Mouse (Mus musculus): ENCODE data around the gene Psmc3ip.

Psmc3ip gene

DNA sequence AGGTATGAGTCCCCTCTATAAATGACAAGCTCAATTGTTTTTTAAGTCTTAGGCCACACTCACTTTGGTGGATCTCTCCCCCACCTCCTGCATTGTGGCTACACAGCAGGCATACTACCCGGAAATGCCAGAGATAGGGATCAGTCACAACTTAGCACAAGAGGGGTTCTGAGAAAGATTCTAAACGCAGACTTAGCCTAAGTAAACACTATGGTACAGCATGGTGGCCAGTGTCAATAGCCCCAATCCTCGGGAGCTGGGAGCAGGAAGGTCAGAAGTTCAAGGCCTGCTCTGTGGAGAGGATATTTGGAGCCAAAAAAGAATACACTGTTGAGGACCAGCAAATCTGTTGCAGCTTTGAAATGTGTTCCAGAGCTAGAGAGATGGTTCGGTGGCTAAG is 22.9 kb upstream of the Psmc3ip start:
- no peak for DNase-seq

DNA sequence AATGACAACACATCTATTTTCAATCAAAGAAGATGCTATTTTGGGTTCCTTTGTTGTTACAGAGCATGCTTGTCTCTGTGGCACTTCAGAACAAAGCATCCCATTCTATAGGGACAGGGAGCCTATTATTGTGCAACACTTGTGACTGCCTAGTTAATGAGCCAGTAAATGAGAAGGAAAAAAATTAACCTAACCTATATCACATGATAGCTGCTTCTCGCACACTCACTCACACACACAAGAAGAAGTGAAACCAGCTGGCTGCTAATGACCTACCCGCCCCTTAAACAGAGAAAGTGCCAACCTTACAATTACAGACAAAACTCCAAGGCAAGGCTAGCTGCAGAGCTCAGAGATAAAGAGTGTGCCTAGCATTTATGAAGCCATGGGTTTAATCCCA is 20.3 kb upstream of the Psmc3ip start:
- no peak for DNase-seq

- DNase-seq = no peak
Observed at GRCm38 (mm10) chr11:101112186-101112585, 16.9 kb upstream of the Psmc3ip start.

- no peak for DNase-seq
Observed at GRCm38 (mm10) chr11:101111178-101111577, 15.9 kb upstream of the Psmc3ip start.

DNA sequence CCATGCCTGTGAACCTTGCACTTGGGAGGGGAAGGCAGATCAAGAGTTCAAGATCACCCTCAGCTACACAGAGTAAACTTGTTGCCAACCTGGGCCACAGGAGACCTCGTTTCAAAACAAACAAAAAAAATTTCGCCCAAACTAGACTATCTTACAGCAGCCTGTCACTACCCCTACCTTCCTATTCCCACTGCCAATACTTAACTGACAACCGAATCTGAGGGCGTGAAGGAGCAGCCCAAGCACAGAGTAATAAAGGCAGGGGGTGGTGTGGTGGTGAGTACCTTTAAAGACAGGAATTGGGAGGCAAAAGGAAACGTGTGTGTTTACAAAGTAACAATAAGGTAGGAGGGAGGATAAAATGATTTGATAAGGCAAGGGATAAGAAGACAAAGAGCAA is 15.5 kb upstream of the Psmc3ip start:
- DNase-seq = no peak

GRCm38 (mm10) chr11:101109351-101109750 is 14.1 kb upstream of the Psmc3ip start:
- DNase-seq = no peak

DNA sequence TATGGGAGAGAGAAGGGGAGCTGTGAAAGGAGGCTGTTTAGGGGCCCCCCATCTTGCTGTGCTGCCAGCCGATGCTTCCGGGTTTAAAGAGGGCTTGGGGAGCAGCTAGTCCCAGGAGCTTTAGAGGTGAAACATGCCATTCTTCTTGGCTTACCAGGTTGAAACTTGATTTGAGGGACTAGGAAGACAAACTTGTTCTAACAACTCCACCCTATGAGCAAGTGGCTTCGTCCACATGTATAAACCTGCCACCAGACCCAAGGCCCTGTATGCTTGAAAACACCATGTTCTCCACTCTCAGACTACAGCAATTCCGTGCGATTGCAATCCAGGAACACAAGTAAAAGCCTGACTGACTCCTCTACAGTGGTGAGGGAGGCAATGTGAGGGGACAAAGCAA is 7.8 kb upstream of the Psmc3ip start:
- no peak for DNase-seq

DNA sequence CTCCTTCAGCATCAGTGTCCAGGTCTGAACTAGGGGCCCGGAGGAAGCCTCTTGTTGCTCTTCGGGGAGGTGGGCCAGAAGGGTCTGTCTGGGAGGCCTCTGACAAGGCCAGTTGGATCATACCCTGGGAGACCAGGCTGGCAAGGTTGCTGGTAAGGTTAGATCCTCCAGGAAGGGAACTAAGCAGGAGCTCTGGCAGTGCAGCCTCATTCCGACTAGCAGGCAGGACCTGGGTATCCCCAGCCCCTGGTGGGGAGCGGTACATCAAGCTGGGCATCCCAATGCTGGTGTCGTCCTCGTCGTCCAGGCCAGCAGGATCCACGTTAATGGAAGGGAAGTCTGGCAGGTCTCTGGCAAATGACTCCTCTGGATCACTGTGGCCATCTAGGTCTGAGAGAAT is 3.0 kb upstream of the Psmc3ip start:
- no peak for DNase-seq

DNA sequence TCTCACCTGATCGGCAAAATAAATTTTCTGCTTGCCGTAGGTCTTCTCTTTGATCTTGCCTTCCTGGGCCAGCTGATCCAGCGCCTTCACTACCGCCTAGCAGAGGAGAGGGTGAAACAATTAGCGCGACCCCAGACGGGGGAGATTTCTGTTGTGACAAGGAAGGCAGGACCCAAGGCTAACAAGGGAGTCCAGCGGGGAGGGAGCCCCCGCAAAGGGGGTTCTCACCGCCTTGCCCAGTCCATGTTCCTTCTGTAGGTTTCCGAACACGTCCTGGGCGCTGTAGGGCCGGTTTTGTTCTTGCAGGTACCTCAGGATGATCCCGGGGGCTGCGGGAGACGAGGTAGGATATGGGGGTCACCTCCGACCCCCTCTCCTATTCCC is 314 bp downstream of the Psmc3ip start:
- no peak for DNase-seq

GRCm38 (mm10) chr11:101089931-101090330 is 5.3 kb downstream of the Psmc3ip start:
- no peak for DNase-seq

GRCm38 (mm10) chr11:101087682-101088055 is 7.6 kb downstream of the Psmc3ip start:
- DNase-seq = no peak

DNA sequence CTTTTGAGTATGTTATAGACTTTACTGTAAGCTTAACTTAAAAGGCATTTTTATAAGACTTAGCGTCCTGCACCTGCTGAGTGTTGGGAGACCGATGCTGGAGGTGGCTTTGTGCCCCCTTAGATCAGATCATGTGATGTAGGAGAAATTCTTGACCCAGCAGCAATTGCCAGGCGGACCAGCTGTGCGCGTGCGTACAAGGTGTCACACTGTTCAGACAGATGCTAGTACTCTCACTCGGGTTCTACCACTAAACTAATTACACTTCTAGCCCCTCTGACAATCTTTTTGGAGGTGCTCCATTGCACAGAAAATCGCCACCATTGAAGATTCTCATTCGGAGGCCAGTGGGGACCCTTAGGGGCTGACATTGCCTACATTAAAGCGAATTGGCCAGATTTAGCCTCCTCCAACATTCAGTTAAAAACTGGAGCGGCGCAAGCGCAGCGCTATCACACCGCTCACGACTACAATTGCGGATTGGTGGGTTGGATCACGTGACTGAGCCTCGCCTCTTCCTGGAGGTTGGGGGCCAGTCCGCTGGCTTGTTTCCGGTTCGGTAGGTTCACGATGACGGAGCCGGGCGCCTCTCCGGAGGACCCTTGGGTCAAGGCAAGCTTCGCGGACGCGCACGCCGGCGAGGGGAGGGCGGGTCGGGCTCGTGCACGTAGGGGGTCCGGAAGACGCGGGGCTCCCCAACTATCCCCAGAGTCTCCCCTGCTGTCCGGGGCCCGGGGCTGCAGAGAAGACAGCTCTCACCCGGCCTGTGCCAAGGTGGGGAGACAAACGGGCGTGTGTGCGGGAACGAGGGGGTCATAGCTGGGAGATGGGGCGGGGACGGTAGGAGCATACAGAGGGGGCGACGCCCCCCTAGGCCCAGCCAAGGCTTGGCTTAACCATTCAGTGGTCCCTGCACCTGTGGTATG is 8.2 kb downstream of the Psmc3ip start, which contains the start of gene Mlx:
Mlx (plus strand) TSS at position 522 of the 926 bp plus-strand sequence.
- DNase-seq = peak; percentile 91

GRCm38 (mm10) chr11:101086323-101086674 is 8.9 kb downstream of the Psmc3ip start:
- peak; percentile 62 for DNase-seq

DNA sequence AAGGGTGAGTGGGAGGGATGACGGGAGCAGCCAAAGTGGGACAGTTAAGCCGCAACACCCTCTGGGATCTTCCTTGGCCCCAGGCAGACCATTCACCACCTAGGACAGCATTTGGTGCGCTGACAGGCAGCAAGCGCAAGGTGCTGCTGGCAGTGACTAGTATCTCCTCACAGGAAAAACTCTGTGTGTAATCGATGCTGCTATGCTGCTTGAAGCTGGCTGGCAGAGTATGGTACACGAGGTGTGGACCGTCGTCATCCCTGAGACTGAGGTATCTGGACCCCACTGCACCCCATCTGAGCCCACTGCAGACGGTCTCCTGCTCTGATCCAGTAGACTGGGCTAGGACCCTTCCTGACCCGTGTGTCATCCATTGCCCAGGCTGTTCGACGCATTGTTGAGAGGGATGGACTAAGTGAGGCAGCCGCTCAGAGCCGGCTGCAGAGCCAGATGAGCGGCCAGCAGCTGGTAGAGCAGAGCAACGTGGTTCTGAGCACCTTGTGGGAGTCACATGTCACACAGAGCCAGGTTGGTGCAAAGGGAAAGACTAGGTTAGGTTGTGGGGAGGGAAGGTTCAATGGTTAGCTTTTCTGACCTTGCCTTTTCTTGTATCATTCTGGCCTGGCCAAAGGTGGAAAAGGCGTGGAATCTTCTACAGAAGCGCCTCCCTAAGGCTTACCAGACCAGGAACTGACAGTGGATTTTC is 9.5 kb downstream of the Psmc3ip start:
- peak; percentile 39 for DNase-seq

DNA sequence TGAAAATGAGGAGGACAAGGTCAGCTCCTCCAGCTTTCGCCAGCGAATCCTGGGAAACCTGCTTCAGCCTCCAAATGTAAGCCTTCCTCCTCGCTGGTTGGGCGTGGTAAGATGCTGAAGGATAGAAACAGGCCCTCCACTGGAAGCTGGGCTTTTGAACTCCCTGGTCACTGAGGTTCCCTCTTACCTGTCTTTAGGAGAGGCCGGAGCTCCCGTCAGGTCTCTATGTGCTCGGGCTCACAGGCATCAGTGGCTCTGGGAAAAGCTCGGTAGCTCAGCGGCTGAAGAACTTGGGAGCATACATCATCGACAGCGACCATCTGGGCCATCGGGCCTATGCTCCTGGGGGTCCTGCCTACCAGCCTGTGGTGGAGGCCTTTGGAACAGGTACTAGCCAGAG is 10.4 kb downstream of the Psmc3ip start:
- peak; percentile 45 for DNase-seq

DNA sequence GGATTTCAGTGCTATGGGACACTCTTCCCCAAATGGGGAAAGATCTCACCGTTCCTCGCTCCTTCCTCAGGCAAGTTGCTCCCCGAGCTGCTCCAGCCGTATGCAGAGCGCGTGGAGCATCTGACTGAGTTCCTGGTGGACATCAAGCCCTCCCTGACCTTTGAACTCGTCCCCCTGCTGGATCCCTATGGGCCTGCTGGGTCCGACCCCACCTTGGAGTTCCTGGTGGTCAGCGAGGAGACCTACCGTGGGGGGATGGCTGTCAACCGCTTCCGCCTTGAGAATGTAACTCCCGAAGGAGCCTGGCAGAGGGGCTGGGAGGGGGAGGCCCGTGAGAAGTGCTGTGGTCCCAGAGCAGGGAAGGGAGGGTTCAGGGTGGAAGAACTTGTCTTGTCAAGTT is 11.0 kb downstream of the Psmc3ip start:
- DNase-seq = no peak

DNA sequence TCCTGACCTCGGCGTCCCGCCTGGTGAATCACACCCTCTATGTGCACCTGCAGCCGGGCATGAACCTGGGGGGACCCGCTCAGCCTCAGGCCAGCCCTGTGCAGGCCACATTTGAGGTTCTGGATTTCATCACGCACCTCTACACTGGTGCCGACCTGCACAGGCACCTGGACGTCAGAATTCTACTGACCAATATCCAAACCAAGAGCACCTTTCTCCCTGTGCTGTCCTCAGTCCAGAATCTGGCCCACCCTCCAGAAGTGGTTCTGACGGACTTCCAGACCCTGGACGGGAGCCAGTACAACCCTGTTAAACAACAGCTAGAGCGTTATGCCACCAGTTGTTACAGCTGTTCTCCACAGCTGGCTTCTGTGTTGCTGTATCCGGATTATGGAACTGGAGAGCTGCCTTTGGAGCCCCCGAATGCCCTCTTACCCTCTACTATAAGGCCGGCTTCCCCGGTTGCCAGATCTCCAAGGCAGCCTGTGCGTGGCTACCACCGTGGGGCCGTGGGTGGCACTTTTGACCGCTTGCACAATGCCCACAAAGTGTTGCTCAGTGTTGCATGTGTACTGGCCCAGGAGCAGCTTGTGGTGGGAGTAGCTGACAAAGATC is 12.0 kb downstream of the Psmc3ip start:
- DNase-seq = no peak

DNA sequence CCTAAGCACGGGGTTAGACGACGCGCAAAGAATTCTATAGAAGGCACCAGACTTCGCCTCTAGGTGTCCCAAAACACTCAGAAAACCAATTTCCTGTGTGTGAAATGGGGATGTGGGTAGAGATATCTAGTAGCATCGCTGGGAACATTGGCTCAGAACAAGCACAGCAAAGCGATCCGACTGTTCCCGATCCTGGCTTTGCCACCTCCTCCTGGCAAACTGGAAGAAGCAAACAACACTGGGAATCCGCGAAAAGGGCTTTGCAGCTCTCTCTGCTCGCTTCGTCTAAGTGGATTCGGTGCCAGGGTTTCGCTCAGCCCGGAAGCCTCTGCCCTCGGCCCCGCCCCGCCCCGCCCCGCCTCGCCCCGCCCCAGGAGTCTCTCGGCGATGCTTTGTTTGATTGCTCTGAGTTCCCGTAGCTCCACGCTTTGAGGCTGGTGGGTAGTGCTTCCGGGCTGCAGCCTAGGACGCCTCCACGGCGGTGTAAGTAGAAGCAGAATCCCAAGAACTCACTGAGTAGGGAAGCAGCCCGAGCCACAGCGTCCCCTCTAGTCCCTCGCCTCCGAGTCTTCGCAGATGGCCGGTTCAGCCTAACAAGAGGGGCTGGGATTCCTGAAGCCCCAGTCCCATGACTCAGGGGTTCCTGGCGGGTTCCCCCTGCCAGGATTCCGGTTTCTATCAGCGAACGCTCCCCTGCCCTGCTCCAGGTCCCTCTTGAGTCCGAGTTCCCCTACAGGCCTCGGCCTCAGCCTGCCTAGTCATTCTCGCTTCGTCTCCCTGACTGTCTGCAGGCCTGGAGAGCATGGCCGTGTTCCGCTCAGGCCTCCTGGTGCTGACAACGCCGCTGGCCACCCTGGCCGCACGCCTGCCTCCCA is 12.8 kb downstream of the Psmc3ip start, which contains the start of gene Coasy:
Coasy (plus strand) TSS at position 358 of the 875 bp plus-strand sequence.
- DNase-seq = peak; percentile 87

DNA sequence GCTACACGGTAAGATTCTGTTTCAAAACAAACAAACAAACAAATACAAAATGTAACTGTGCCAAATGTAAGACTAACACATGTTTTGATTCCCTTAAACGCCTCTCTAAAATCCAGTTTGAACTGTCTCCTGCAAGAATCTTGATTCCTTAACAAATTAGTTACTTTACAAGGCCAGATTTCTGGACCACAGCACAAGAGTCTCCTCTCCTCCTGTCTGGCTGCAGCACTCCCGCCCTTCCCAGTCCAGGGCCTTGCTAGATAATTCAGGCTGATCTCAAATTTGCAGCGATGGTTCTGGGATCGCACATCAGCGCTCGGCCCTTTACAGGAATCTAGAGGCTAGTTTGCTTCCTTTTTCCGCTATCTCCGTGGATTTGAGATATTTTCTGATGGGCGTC is 13.6 kb downstream of the Psmc3ip start:
- peak; percentile 45 for DNase-seq

- no peak for DNase-seq
Observed at GRCm38 (mm10) chr11:101080421-101080820, 14.8 kb downstream of the Psmc3ip start.

GRCm38 (mm10) chr11:101079746-101080145 is 15.5 kb downstream of the Psmc3ip start:
- DNase-seq = no peak

- DNase-seq = no peak
Observed at GRCm38 (mm10) chr11:101078121-101078520, 17.1 kb downstream of the Psmc3ip start, which contains the start of gene Hsd17b1. Hsd17b1 (plus strand) TSS chr11:101078411.
